Mouse (Mus musculus) G1E (cell line): ENCODE data around the gene Ltbp1. TPM values are rescaled to one million over a fixed set of nuclear protein-coding genes. Genes with fewer than 3 reads are reported as not detected.

Source experiments
- ATAC-seq: 2 replicates; pipeline ENCODE4 v1.8.0; 2016; ENCODE audit warnings: mild to moderate bottlenecking; ENCODE audit not compliant: insufficient number of reproducible peaks, poor library complexity, low FRiP score, severe bottlenecking; ENCODE audit errors: extremely low read depth
- DNase-seq: peaks from one replicate; pipeline ENCODE4 v3.0.0; 2012; ENCODE audit warnings: low spot score
- H3K27me3 ChIP-seq: 2 replicates; pipeline ENCODE4 v1.6.1; 2012; ENCODE audit warnings: mild to moderate bottlenecking, low read length, inconsistent platforms; ENCODE audit not compliant: insufficient read depth
- H3K36me3 ChIP-seq: replicated peaks from 2 replicates; pipeline ENCODE3; 2012; ENCODE audit warnings: mild to moderate bottlenecking, inconsistent platforms
- H3K4me1 ChIP-seq: 2 replicates; pipeline ENCODE4 v1.6.1; 2012; ENCODE audit warnings: low read depth, low read length, inconsistent platforms, mixed read lengths; ENCODE audit not compliant: insufficient read depth
- H3K4me3 ChIP-seq: 2 replicates; pipeline ENCODE4 v1.5.1; 2012; ENCODE audit warnings: low read depth, mild to moderate bottlenecking, inconsistent platforms, low read length, moderate library complexity, mixed read lengths
- H3K9me3 ChIP-seq: replicated peaks from 2 replicates; pipeline ENCODE4 v1.6.1; 2012; ENCODE audit warnings: inconsistent platforms
- CTCF ChIP-seq: IDR thresholded peaks from 2 replicates; pipeline ENCODE4 v1.5.1; 2012; ENCODE audit warnings: low read depth, low read length, inconsistent platforms, mixed read lengths
- GATA1 ChIP-seq: IDR thresholded peaks from 2 replicates; pipeline ENCODE4 v1.6.1; 2012; ENCODE audit warnings: borderline replicate concordance, low read length, inconsistent platforms, mixed read lengths
- GATA2 ChIP-seq: IDR thresholded peaks from 2 replicates; pipeline ENCODE4 v1.6.1; 2012; ENCODE audit warnings: low read depth, low read length, inconsistent platforms, borderline replicate concordance
- POLR2AphosphoS5 ChIP-seq: IDR thresholded peaks from 2 replicates; pipeline ENCODE4 v1.6.1; 2012; ENCODE audit warnings: low read depth, low read length, inconsistent platforms; ENCODE audit not compliant: insufficient replicate concordance
- TAL1 ChIP-seq: conservative IDR thresholded peaks from 2 replicates; pipeline ENCODE4 v1.6.1; 2012; ENCODE audit warnings: low read depth, low read length, inconsistent platforms, mixed read lengths
- polyA plus RNA-seq: library from polyadenylated mRNA; stranded (reverse); fragments of >175 nt; gene quantifications from 2 replicates; pipeline ENCODE4 v1.2.3, GENCODE M21; 2012
- total RNA-seq, 2 experiments: library from RNA; stranded (forward) in 1 of 2; stranded (reverse) in 1 of 2; fragments of 200-1000 nt in 1 of 2; fragments of >200 nt in 1 of 2; fragmentation: Nextera tagmentation in 1 of 2; gene quantifications; 2 replicates each; pipeline ENCODE4 v1.2.3; 2014 to 2017

Ltbp1 gene
- total and polyA plus RNA-seq, 3 experiments: 0.05 TPM; not detected in 2

- no peak for ATAC-seq
- Histone ChIP-seq H3K4me1 (no peaks in the 10 kb centered on the region), H3K4me3 (no peak overlapping the region), H3K27me3 (no peaks in the 10 kb centered on the region), H3K36me3 (no peaks in the 10 kb centered on the region), H3K9me3 (peaks cover 20% of the 10 kb centered on the region)
- TF ChIP-seq POLR2AphosphoS5 (no peak), TAL1 (no peak), CTCF (no peak), GATA2 (no peak), GATA1 (no peak)
- DNase-seq: no peak
These were observed 163.3 kb downstream of the Ltbp1 start for GRCm38 (mm10) chr17:75168572-75169200.

GRCm38 (mm10) chr17:75171659-75172058 is 166.3 kb downstream of the Ltbp1 start:
- H3K4me1 ChIP-seq: no peaks in the 10 kb centered on the region
- DNase-seq (no peak), ATAC-seq (no peak)
- H3K36me3 ChIP-seq: no peaks in the 10 kb centered on the region
- TF ChIP-seq POLR2AphosphoS5 (no peak), TAL1 (no peak), CTCF (no peak), GATA2 (no peak), GATA1 (no peak)
- no peak overlapping the region for H3K4me3 ChIP-seq
- H3K9me3 ChIP-seq: peaks cover 21% of the 10 kb centered on the region
- H3K27me3 ChIP-seq: no peaks in the 10 kb centered on the region

- ATAC-seq (no peak), DNase-seq (no peak)
- no peaks in the 10 kb centered on the region for H3K27me3 ChIP-seq
- no peak overlapping the region for H3K4me3 ChIP-seq
- no peaks in the 10 kb centered on the region for H3K36me3 ChIP-seq
- H3K4me1 ChIP-seq: no peaks in the 10 kb centered on the region
- peaks cover 21% of the 10 kb centered on the region for H3K9me3 ChIP-seq
- TF ChIP-seq TAL1 (no peak), GATA1 (no peak), CTCF (no peak), POLR2AphosphoS5 (no peak), GATA2 (no peak)
These were observed 167.4 kb downstream of the Ltbp1 start for GRCm38 (mm10) chr17:75172685-75173205.

DNA sequence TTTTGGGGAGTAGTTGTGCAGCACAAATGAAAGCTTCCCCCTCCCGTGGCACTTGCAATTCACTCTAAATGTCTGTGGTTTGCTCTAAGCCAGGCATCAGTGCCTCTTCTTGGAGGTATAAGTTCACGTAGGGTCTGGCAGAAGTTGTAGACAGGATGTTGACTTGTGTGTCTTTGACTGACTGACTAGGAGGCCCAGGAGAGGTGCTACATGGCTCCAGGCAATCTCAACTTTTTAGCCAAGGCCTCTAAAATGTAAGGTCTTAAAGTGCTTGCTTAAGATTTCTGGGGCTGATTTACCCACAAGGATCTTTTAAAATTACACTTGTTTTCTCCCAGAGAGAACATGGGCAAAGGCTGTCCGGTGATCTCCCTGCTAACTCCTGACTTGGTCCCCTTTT is 169.1 kb downstream of the Ltbp1 start:
- Histone ChIP-seq H3K4me3 (no peak overlapping the region), H3K27me3 (no peaks in the 10 kb centered on the region), H3K36me3 (no peaks in the 10 kb centered on the region), H3K9me3 (peaks cover 28% of the 10 kb centered on the region), H3K4me1 (no peaks in the 10 kb centered on the region)
- no peak for ATAC-seq
- no peak for DNase-seq
- no peak for TF ChIP-seq CTCF
- no peak for TF ChIP-seq TAL1
- no peak for TF ChIP-seq POLR2AphosphoS5
- no peak for TF ChIP-seq GATA1
- TF ChIP-seq GATA2: no peak

DNA sequence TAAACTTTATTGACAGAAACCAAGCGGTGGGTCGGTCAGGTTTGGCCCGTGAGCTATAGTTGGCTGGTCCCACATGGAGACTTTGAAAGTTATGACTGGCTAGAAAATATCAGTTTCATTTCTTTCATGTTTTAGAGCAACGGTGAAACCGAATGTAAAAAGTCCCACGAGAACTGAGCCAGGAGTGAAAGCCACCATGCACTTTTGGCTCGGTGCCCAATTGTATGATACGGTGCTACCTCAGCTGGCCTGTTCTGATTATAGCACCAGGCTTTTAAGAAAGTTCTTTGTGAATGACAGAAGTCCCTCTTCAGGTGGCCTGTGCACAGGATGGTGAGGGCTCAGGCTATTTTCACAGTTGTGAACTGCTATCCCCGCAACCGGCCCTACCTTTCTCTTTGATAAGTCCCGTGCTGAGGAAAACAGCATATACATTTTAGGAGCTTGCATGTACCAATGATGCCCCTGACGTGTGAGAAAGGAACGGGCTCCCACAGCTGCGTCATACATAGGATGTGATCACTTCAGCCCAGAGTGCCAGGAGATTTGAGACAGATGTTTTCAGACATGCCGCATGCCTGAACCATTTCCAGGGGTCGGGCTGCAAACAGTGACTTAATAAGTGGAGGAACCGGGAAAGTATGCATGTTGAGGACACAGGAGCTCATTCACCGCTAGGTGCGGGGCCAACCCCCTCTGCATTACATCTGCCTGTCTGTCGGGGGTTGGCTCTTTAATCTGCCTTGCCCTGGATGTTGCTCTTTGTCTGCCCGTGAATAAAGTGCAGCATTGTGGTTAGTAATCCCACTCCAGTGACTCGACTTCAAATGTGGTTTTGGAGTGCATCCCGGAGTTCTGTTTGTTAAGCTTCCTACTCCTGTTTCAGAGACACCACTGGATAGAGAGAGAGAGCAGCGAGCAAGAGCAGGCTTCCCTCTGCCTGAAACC is 172.8 kb downstream of the Ltbp1 start:
- DNase-seq (no peak), ATAC-seq (no peak)
- H3K36me3 ChIP-seq: no peaks in the 10 kb centered on the region
- no peaks in the 10 kb centered on the region for H3K27me3 ChIP-seq
- peaks cover 33% of the 10 kb centered on the region for H3K9me3 ChIP-seq
- H3K4me3 ChIP-seq: no peak overlapping the region
- H3K4me1 ChIP-seq: no peaks in the 10 kb centered on the region
- no peak for TF ChIP-seq GATA1
- TF ChIP-seq GATA2: no peak
- no peak for TF ChIP-seq CTCF
- TF ChIP-seq POLR2AphosphoS5: no peak
- TF ChIP-seq TAL1: no peak

- H3K9me3 ChIP-seq: peaks cover 36% of the 10 kb centered on the region
- no peak for DNase-seq
- no peaks in the 10 kb centered on the region for H3K4me1 ChIP-seq
- H3K36me3 ChIP-seq: no peaks in the 10 kb centered on the region
- no peak for ATAC-seq
- H3K4me3 ChIP-seq: no peak overlapping the region
- TF ChIP-seq GATA1 (no peak), CTCF (no peak), GATA2 (no peak), POLR2AphosphoS5 (no peak)
- H3K27me3 ChIP-seq: no peaks in the 10 kb centered on the region
These were observed 173.6 kb downstream of the Ltbp1 start for GRCm38 (mm10) chr17:75179001-75179400.
